Mouse (Mus musculus) limb, embryonic 12.5 days (tissue): ENCODE measurements at regions not wholly inside any gene's neighbourhood (a gene's known extent, or its start where the extent isn't known, plus 50 kb on each side); places are given as distances from the start of the nearest gene placed in this dataset.

Experiments
- ATAC-seq: fragments of 200-750 bp; cut with Nextera tagmentation; 2 replicates; pipeline ENCODE4 v1.8.0; 2017; ENCODE audit warnings: low read depth, moderate TSS enrichment; ENCODE audit not compliant: insufficient number of reproducible peaks, insufficient read depth, low FRiP score, low TSS enrichment
- H3K27ac ChIP-seq: fragments of 300-500 bp; sonication (generic); 2 replicates; pipeline ENCODE4 v1.5.1; 2016; ENCODE audit warnings: mild to moderate bottlenecking, moderate library complexity
- H3K27me3 ChIP-seq: fragments of 300-500 bp; sonication (generic); 2 replicates; pipeline ENCODE4 v1.6.1; 2016; ENCODE audit warnings: mild to moderate bottlenecking, moderate library complexity
- H3K36me3 ChIP-seq: fragments of 300-500 bp; sonication (generic); 2 replicates; pipeline ENCODE4 v1.6.1; 2016; ENCODE audit warnings: mild to moderate bottlenecking, moderate library complexity
- H3K4me1 ChIP-seq: fragments of 300-500 bp; sonication (generic); replicated peaks from 2 replicates; pipeline ENCODE4 v1.6.1; 2016
- H3K4me2 ChIP-seq: fragments of 300-500 bp; sonication (generic); 2 replicates; pipeline ENCODE4 v1.6.1; 2016; ENCODE audit warnings: mild to moderate bottlenecking, moderate library complexity
- H3K4me3 ChIP-seq: fragments of 300-500 bp; sonication (generic); replicated peaks from 2 replicates; pipeline ENCODE4 v1.5.1; 2016; ENCODE audit warnings: mild to moderate bottlenecking
- H3K9ac ChIP-seq: fragments of 300-500 bp; sonication (generic); replicated peaks from 2 replicates; pipeline ENCODE4 v1.6.1; 2016; ENCODE audit warnings: mild to moderate bottlenecking, moderate library complexity
- H3K9me3 ChIP-seq: fragments of 300-500 bp; sonication (generic); 2 replicates; pipeline ENCODE4 v1.6.1; 2016; ENCODE audit warnings: mild to moderate bottlenecking, moderate library complexity
- WGBS: fragments of 180-500 bp; shearing (Covaris S2); methylation state at CpG from one replicate; pipeline ENCODE4 v1.1.7; 2016; 5-methylcytosine and 5-hydroxymethylcytosine counted together

GRCm38 (mm10) chr7:40670401-40670800 is 227.7 kb upstream of the Vstm2b start:
- Histone ChIP-seq H3K4me2 (no peak overlapping the region), H3K4me1 (0 out of 2 replicates have a peak, but pooled peaks cover 3% of the 10 kb centered on the region), H3K4me3 (no peak overlapping the region), H3K27ac (no peak overlapping the region), H3K9ac (no peak overlapping the region), H3K36me3 (no peaks in the 10 kb centered on the region), H3K9me3 (no peaks in the 10 kb centered on the region), H3K27me3 (no peaks in the 10 kb centered on the region)
- 83% methylated on average over 5 of the region's 5 CpGs for WGBS
- ATAC-seq = no peak

- Histone ChIP-seq H3K4me1 (0 out of 2 replicates have a peak, but pooled peaks cover 3% of the 10 kb centered on the region), H3K27ac (no peak overlapping the region), H3K36me3 (no peaks in the 10 kb centered on the region), H3K27me3 (no peaks in the 10 kb centered on the region), H3K4me2 (no peak overlapping the region), H3K9ac (no peak overlapping the region), H3K4me3 (no peak overlapping the region), H3K9me3 (no peaks in the 10 kb centered on the region)
- ATAC-seq = no peak
- WGBS = 98% methylated on average over 4 of the region's 4 CpGs
These were observed 227.1 kb upstream of the Vstm2b start for GRCm38 (mm10) chr7:40671068-40671467.

- Histone ChIP-seq H3K9me3 (no peaks in the 10 kb centered on the region), H3K4me1 (0 out of 2 replicates have a peak, but pooled peaks cover 3% of the 10 kb centered on the region), H3K9ac (no peak overlapping the region), H3K36me3 (no peaks in the 10 kb centered on the region), H3K27me3 (no peaks in the 10 kb centered on the region), H3K4me2 (no peak overlapping the region), H3K4me3 (no peak overlapping the region), H3K27ac (no peak overlapping the region)
- 73% methylated on average over 1 of the region's 1 CpGs for WGBS
- ATAC-seq = no peak
These were observed 225.8 kb upstream of the Vstm2b start for GRCm38 (mm10) chr7:40672348-40672747.

- H3K4me1 ChIP-seq = 0 out of 2 replicates have a peak, but pooled peaks cover 3% of the 10 kb centered on the region
- H3K4me3 ChIP-seq = no peak overlapping the region
- H3K4me2 ChIP-seq = no peak overlapping the region
- H3K27ac ChIP-seq = no peak overlapping the region
- ATAC-seq = no peak
- 84% methylated on average over 3 of the region's 3 CpGs for whole genome bisulfite sequencing
- no peaks in the 10 kb centered on the region for H3K9me3 ChIP-seq
- no peaks in the 10 kb centered on the region for H3K36me3 ChIP-seq
- H3K9ac ChIP-seq = no peak overlapping the region
- H3K27me3 ChIP-seq = no peaks in the 10 kb centered on the region
These were observed 223.7 kb upstream of the Vstm2b start for GRCm38 (mm10) chr7:40674397-40674796.

GRCm38 (mm10) chr7:40677601-40678000 is 220.5 kb upstream of the Vstm2b start:
- no peak for ATAC-seq
- Histone ChIP-seq H3K4me1 (no peaks in the 10 kb centered on the region), H3K27ac (no peak overlapping the region), H3K9me3 (no peaks in the 10 kb centered on the region), H3K27me3 (no peaks in the 10 kb centered on the region), H3K4me2 (no peak overlapping the region), H3K36me3 (no peaks in the 10 kb centered on the region), H3K9ac (no peak overlapping the region), H3K4me3 (no peak overlapping the region)
- WGBS = 47% methylated on average over 2 of the region's 2 CpGs

GRCm38 (mm10) chr7:40680567-40680966 is 217.6 kb upstream of the Vstm2b start:
- no peak overlapping the region for H3K4me2 ChIP-seq
- 57% methylated on average over 12 of the region's 12 CpGs for WGBS
- no peak for ATAC-seq
- no peaks in the 10 kb centered on the region for H3K4me1 ChIP-seq
- no peak overlapping the region for H3K27ac ChIP-seq
- H3K27me3 ChIP-seq = no peaks in the 10 kb centered on the region
- no peak overlapping the region for H3K9ac ChIP-seq
- no peaks in the 10 kb centered on the region for H3K36me3 ChIP-seq
- H3K9me3 ChIP-seq = no peaks in the 10 kb centered on the region
- H3K4me3 ChIP-seq = no peak overlapping the region

GRCm38 (mm10) chr7:40680993-40681392 is 217.1 kb upstream of the Vstm2b start:
- no peak for ATAC-seq
- H3K27me3 ChIP-seq = no peaks in the 10 kb centered on the region
- H3K27ac ChIP-seq = no peak overlapping the region
- H3K36me3 ChIP-seq = no peaks in the 10 kb centered on the region
- 64% methylated on average over 6 of the region's 6 CpGs for WGBS
- no peak overlapping the region for H3K4me3 ChIP-seq
- H3K4me1 ChIP-seq = no peaks in the 10 kb centered on the region
- no peak overlapping the region for H3K9ac ChIP-seq
- H3K4me2 ChIP-seq = no peak overlapping the region
- no peaks in the 10 kb centered on the region for H3K9me3 ChIP-seq

GRCm38 (mm10) chr7:40683176-40683575 is 215.0 kb upstream of the Vstm2b start:
- no peak for ATAC-seq
- 77% methylated on average over 1 of the region's 1 CpGs for WGBS
- no peaks in the 10 kb centered on the region for H3K36me3 ChIP-seq

GRCm38 (mm10) chr7:40683641-40684040 is 214.5 kb upstream of the Vstm2b start:
- no peak for ATAC-seq
- Histone ChIP-seq H3K27me3 (no peaks in the 10 kb centered on the region), H3K4me3 (no peak overlapping the region), H3K9ac (no peak overlapping the region), H3K27ac (no peak overlapping the region), H3K9me3 (no peaks in the 10 kb centered on the region), H3K4me2 (no peak overlapping the region), H3K4me1 (no peaks in the 10 kb centered on the region), H3K36me3 (no peaks in the 10 kb centered on the region)
- WGBS = 51% methylated on average over 3 of the region's 3 CpGs

More at GRCm38 (mm10) chr7:40683176-40683575, 215.0 kb upstream of the Vstm2b start:
- Histone ChIP-seq H3K27ac (no peak overlapping the region), H3K4me3 (no peak overlapping the region), H3K4me1 (no peaks in the 10 kb centered on the region), H3K27me3 (no peaks in the 10 kb centered on the region), H3K9ac (no peak overlapping the region), H3K4me2 (no peak overlapping the region), H3K9me3 (no peaks in the 10 kb centered on the region)

GRCm38 (mm10) chr7:40687005-40687404 is 211.1 kb upstream of the Vstm2b start:
- no peaks in the 10 kb centered on the region for H3K4me1 ChIP-seq

GRCm38 (mm10) chr7:40688546-40688945 is 209.6 kb upstream of the Vstm2b start:
- Histone ChIP-seq H3K27ac (no peak overlapping the region), H3K4me1 (no peaks in the 10 kb centered on the region), H3K27me3 (no peaks in the 10 kb centered on the region), H3K9ac (no peak overlapping the region), H3K4me2 (no peak overlapping the region), H3K4me3 (no peak overlapping the region), H3K36me3 (no peaks in the 10 kb centered on the region), H3K9me3 (no peaks in the 10 kb centered on the region)
- 45% methylated on average over 4 of the region's 4 CpGs for WGBS
- no peak for ATAC-seq

More at GRCm38 (mm10) chr7:40687005-40687404, 211.1 kb upstream of the Vstm2b start:
- no peak overlapping the region for H3K4me2 ChIP-seq
- no peaks in the 10 kb centered on the region for H3K27me3 ChIP-seq
- H3K9me3 ChIP-seq = no peaks in the 10 kb centered on the region
- no peak overlapping the region for H3K9ac ChIP-seq
- no peak overlapping the region for H3K4me3 ChIP-seq
- 91% methylated on average over 3 of the region's 3 CpGs for WGBS
- no peaks in the 10 kb centered on the region for H3K36me3 ChIP-seq
- H3K27ac ChIP-seq = no peak overlapping the region
- no peak for ATAC-seq

- no peak overlapping the region for H3K4me2 ChIP-seq
- H3K27me3 ChIP-seq = no peaks in the 10 kb centered on the region
- no peak for ATAC-seq
- no peaks in the 10 kb centered on the region for H3K9me3 ChIP-seq
- H3K9ac ChIP-seq = no peak overlapping the region
- H3K36me3 ChIP-seq = no peaks in the 10 kb centered on the region
- H3K4me1 ChIP-seq = no peaks in the 10 kb centered on the region
- H3K4me3 ChIP-seq = no peak overlapping the region
- no peak overlapping the region for H3K27ac ChIP-seq
- WGBS = 51% methylated on average over 5 of the region's 5 CpGs
These were observed 204.4 kb upstream of the Vstm2b start for GRCm38 (mm10) chr7:40693755-40694154.
